Mouse (Mus musculus): ENCODE measurements around the gene Asb9. TPM values are rescaled to one million over a fixed set of nuclear protein-coding genes. Genes with fewer than 3 reads are reported as not detected.

Asb9 gene
- polyA plus RNA-seq, 1 experiment from 2014 or later: 22.6 TPM

DNA sequence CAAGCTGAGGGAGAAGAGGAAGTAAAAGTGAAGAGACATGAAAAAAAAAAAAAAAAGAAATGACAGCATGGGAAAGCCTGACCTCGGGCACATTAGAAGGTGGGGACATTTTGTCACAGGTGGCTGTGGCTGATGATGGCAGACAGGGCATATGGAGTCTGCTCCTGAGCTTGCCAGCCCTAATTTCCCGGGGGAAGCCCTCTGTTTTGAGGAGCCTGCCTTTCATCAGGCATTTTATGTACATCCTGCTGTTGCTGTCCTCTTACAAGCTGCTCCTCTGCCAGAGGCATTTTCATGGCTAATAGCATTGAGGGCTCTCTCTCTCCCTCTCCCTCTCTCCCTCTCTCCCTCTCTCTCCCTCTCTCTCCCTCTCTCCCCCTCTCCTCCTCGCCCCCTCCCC, 70.8 kb downstream of the Asb9 start:
- no peak overlapping the region for H3K4me2 ChIP-seq (replicated peaks; ENCODE audit: low read depth, low read length)
- H3K4me1 ChIP-seq (ENCODE audit: insufficient read depth, low read length): no peaks in the 10 kb centered on the region
- H3K27me3 ChIP-seq (ENCODE audit: insufficient read depth, low read length): peaks cover 3% of the 10 kb centered on the region; the same call in 1 of the 2 replicates
- H3K4me3 ChIP-seq (ENCODE audit: low read length): no peak overlapping the region
- 64% methylated on average over 2 of the region's 3 CpGs for WGBS
- H3K27ac ChIP-seq (ENCODE audit: low read length): no peak overlapping the region
- no peak for ATAC-seq (ENCODE audit: low FRiP score, low TSS enrichment)
- H3K9ac ChIP-seq (replicated peaks; ENCODE audit: low read length): no peak overlapping the region
- H3K36me3 ChIP-seq (ENCODE audit: insufficient read depth, low read length): no peaks in the 10 kb centered on the region
- no peaks in the 10 kb centered on the region for H3K9me3 ChIP-seq (ENCODE audit: low read length)

Other genes with a start within 250 kb of the Asb9 start
- gene Bmx, start 248.1 kb upstream of the Asb9 start, polyA plus RNA-seq (2015; fragmentation: Nextera tagmentation; extraction: Ambion mirVana): 0.94 and 1.00 TPM in 2 replicates
- 9.4 and 10.7 TPM in 2 replicates for gene Pir, start 237.0 kb upstream of the Asb9 start, polyA plus RNA-seq (2015; fragmentation: Nextera tagmentation; extraction: Ambion mirVana)
- 21.7 and 22.7 TPM in 2 replicates for gene Vegfd, start 132.9 kb upstream of the Asb9 start, polyA plus RNA-seq (2015; fragmentation: Nextera tagmentation; extraction: Ambion mirVana)
- 13.6 and 14.7 TPM in 2 replicates for gene Piga, start 86.5 kb upstream of the Asb9 start, polyA plus RNA-seq (2015; fragmentation: Nextera tagmentation; extraction: Ambion mirVana)
- 0.14 and 0.26 TPM in 2 replicates for gene Asb11, start 69.3 kb upstream of the Asb9 start, polyA plus RNA-seq (2015; fragmentation: Nextera tagmentation; extraction: Ambion mirVana)